ENCODE assay signal across 8 mouse cellular contexts in genomic region chr11:50421934-50422780, GRCm38 (mm10). TPM values are rescaled to one million over a fixed set of nuclear protein-coding genes. Genes with fewer than 3 reads are reported as not detected.
DNase-seq lines count a peak whose midpoint lies in the region; ATAC-seq lines count a peak whose summit lies in the region.

No protein-coding gene starts in this region.

- H3K9me3 ChIP-seq in hindbrain, embryonic 14.5 days (ENCODE audit: control insufficient read depth, low read length): no peaks in the 10 kb centered on the region

- H3K27ac ChIP-seq in hindbrain, embryonic 14.5 days: peak overlapping the region; percentile 80

- peak overlapping the region; percentile 44 for H3K9ac ChIP-seq in hindbrain, embryonic 14.5 days

- DNase-seq in ES-CJ7 (ENCODE audit: low read depth, low spot score): peak; percentile 97
- DNase-seq in c-Kit-positive CD71-negative TER-119-negative erythroid progenitor cells, embryonic 14.5 days (ENCODE audit: low read depth): peak; percentile 83
- DNase-seq in hindbrain, embryonic 14.5 days (ENCODE audit: low spot score): peak; percentile 89
- peak; percentile 28 to 30 for DNase-seq in layer of hippocampus, postnatal 25 days (ENCODE audit: extremely low spot score in 1 of 2, low spot score in 1 of 2)
- DNase-seq in lung, postnatal 14 days: peak; percentile 52
- peak; percentile 92 for DNase-seq in retina, embryonic 14.5 days (ENCODE audit: low spot score)
- DNase-seq in thymus, postnatal 4 days: peak; percentile 61

- H3K4me2 ChIP-seq in hindbrain, embryonic 14.5 days (replicated peaks): peak overlapping the region; percentile 64

- ATAC-seq in erythroid progenitor cell, adult 5-6 weeks (replicated peaks; ENCODE audit: low FRiP score, poor library complexity, severe bottlenecking): peak; percentile 92
- peak; percentile 97 for ATAC-seq in hindbrain, embryonic 14.5 days (ENCODE audit: low FRiP score)

- 26% methylated on average over 22 of the region's 22 CpGs for WGBS in hindbrain, embryonic 14.5 days

- peak overlapping the region; percentile 29 for H3K4me3 ChIP-seq in hindbrain, embryonic 14.5 days (replicated peaks; ENCODE audit: low read length)

- H3K27me3 ChIP-seq in hindbrain, embryonic 14.5 days (ENCODE audit: control insufficient read depth, insufficient read depth, low read length): no peaks in the 10 kb centered on the region

- peaks cover 5% of the 10 kb centered on the region; the same call in 1 of the 2 replicates for H3K4me1 ChIP-seq in hindbrain, embryonic 14.5 days (replicated peaks; ENCODE audit: control insufficient read depth, insufficient read depth, low read length)

- peaks cover 22% of the 10 kb centered on the region for H3K36me3 ChIP-seq in hindbrain, embryonic 14.5 days (replicated peaks; ENCODE audit: control insufficient read depth, insufficient read depth)

RNA-seq across cellular contexts. Expression of gene Rufy1, which starts 8.8 kb away (rescaled TPM):
- total RNA-seq in erythroid progenitor cell, adult 5-6 weeks (2015; ENCODE audit: low replicate concordance): 13.4 and 13.7 TPM in 2 replicates
- total RNA-seq in erythroid progenitor cell, adult 5-6 weeks (2017; ENCODE audit: low replicate concordance): 8.6 and 10.3 TPM in 2 replicates
- polyA plus RNA-seq in hindbrain, embryonic 14.5 days (2014; fragmentation: Nextera tagmentation; extraction: Ambion mirVana): 27.0 and 27.7 TPM in 2 replicates
- 10 to 100 TPM; 26.7 to 30.3 TPM for total RNA-seq in layer of hippocampus, postnatal 25 days (2021)

RNA-seq across cellular contexts. Expression of gene Hnrnph1, which starts 45.4 kb away (rescaled TPM):
- 456 and 552 TPM in 2 replicates for total RNA-seq in erythroid progenitor cell, adult 5-6 weeks (2015; ENCODE audit: low replicate concordance)
- 368 and 428 TPM in 2 replicates for total RNA-seq in erythroid progenitor cell, adult 5-6 weeks (2017; ENCODE audit: low replicate concordance)
- polyA plus RNA-seq in hindbrain, embryonic 14.5 days (2014; fragmentation: Nextera tagmentation; extraction: Ambion mirVana): 429 and 439 TPM in 2 replicates
- total RNA-seq in layer of hippocampus, postnatal 25 days (2021): 100 to 1,000 TPM; 241 to 264 TPM

Comparison
In these comparisons a context has a peak if more than half of its experiments do, and no peak if none do; other contexts are left out.
1. Peak in every context shown above with its lines: DNase-seq, ATAC-seq, H3K4me3 ChIP-seq and H3K27ac ChIP-seq.
2. DNase-seq: peak in every context shown above with its lines; median percentile 97 in ES-CJ7; 92 in retina, embryonic 14.5 days; 89 in hindbrain, embryonic 14.5 days; 83 in c-Kit-positive CD71-negative TER-119-negative erythroid progenitor cells, embryonic 14.5 days; 61 in thymus, postnatal 4 days; 52 in lung, postnatal 14 days; 29 in layer of hippocampus, postnatal 25 days.